Mouse (Mus musculus) MEL (cell line): ENCODE measurements at regions not wholly inside any gene's neighbourhood (a gene's known extent, or its start where the extent isn't known, plus 50 kb on each side); places are given as distances from the start of the nearest gene placed in this dataset.

Experiments
- CTCF ChIP-seq, 3 experiments: IDR thresholded peaks in 2 of 3; conservative IDR thresholded peaks in 1 of 3; 2 replicates each; pipeline ENCODE4 v1.5.1; 2011 to 2012; ENCODE audit warnings: low read length in 3 of 3, low read depth in 2 of 3, mild to moderate bottlenecking in 2 of 3, improper control_type of control experiment in 1 of 3, inconsistent platforms in 1 of 3, mixed read lengths in 1 of 3, moderate library complexity in 1 of 3; ENCODE audit not compliant: control insufficient read depth in 1 of 3, insufficient read depth in 1 of 3, poor library complexity in 1 of 3, severe bottlenecking in 1 of 3
- E2F4 ChIP-seq: IDR thresholded peaks from 2 replicates; pipeline ENCODE4 v1.6.1; 2011; ENCODE audit warnings: low read depth, low read length, improper control_type of control experiment, borderline replicate concordance
- ELF1 ChIP-seq: IDR thresholded peaks from 2 replicates; pipeline ENCODE4 v1.6.1; 2014; ENCODE audit warnings: low read depth, mild to moderate bottlenecking, inconsistent platforms, low read length, improper control_type of control experiment, moderate library complexity
- EP300 ChIP-seq, 2 experiments: IDR thresholded peaks; 2 replicates each; pipeline ENCODE4 v1.6.1; 2011; ENCODE audit warnings: improper control_type of control experiment in 2 of 2, low read length in 2 of 2, low read depth in 1 of 2, mild to moderate bottlenecking in 1 of 2
- ETS1 ChIP-seq: IDR thresholded peaks from 2 replicates; pipeline ENCODE4 v1.6.1; 2012; ENCODE audit warnings: low read depth, mild to moderate bottlenecking, inconsistent platforms, low read length, improper control_type of control experiment, moderate library complexity
- MEF2A ChIP-seq: IDR thresholded peaks from 2 replicates; pipeline ENCODE4 v1.6.1; 2014; ENCODE audit warnings: low read depth, mild to moderate bottlenecking, inconsistent platforms, low read length, improper control_type of control experiment; ENCODE audit not compliant: poor library complexity, insufficient replicate concordance, severe bottlenecking; ENCODE audit errors: extremely low read depth
- MXI1 ChIP-seq: IDR thresholded peaks from 2 replicates; pipeline ENCODE4 v1.6.1; 2011; ENCODE audit warnings: mild to moderate bottlenecking, low read depth, low read length, improper control_type of control experiment
- MYC ChIP-seq: IDR thresholded peaks from 2 replicates; pipeline ENCODE4 v1.6.1; 2011; ENCODE audit warnings: low read depth, mild to moderate bottlenecking, low read length, improper control_type of control experiment, moderate library complexity
- NELFE ChIP-seq: IDR thresholded peaks from 2 replicates; pipeline ENCODE4 v1.6.1; 2011; ENCODE audit warnings: low read depth, low read length, improper control_type of control experiment
- NRF1 ChIP-seq: IDR thresholded peaks from 2 replicates; pipeline ENCODE4 v1.6.1; 2014; ENCODE audit warnings: low read depth, mild to moderate bottlenecking, inconsistent platforms, low read length, improper control_type of control experiment, moderate library complexity; ENCODE audit not compliant: poor library complexity, insufficient read depth, severe bottlenecking
- POLR2A ChIP-seq, 2 experiments: IDR thresholded peaks; 2 replicates each; pipeline ENCODE4 v1.6.1; 2011 to 2012; ENCODE audit warnings: low read length in 2 of 2, mild to moderate bottlenecking in 2 of 2, control low read depth in 1 of 2, improper control_type of control experiment in 1 of 2, low read depth in 1 of 2, moderate library complexity in 1 of 2; ENCODE audit not compliant: control insufficient read depth in 1 of 2, insufficient read depth in 1 of 2, poor library complexity in 1 of 2
- POLR2AphosphoS5 ChIP-seq: IDR thresholded peaks from 2 replicates; pipeline ENCODE4 v1.6.1; 2012; ENCODE audit warnings: low read depth, borderline replicate concordance, mild to moderate bottlenecking, inconsistent platforms, low read length, moderate library complexity, mixed read lengths
- TAL1 ChIP-seq: IDR thresholded peaks from 2 replicates; pipeline ENCODE4 v1.6.1; 2012; ENCODE audit warnings: mild to moderate bottlenecking, inconsistent platforms, low read length, moderate library complexity, mixed read lengths
- ZNF384 ChIP-seq: IDR thresholded peaks from 2 replicates; pipeline ENCODE4 v1.6.1; 2012; ENCODE audit warnings: low read depth, mild to moderate bottlenecking, inconsistent platforms, low read length, improper control_type of control experiment

DNA sequence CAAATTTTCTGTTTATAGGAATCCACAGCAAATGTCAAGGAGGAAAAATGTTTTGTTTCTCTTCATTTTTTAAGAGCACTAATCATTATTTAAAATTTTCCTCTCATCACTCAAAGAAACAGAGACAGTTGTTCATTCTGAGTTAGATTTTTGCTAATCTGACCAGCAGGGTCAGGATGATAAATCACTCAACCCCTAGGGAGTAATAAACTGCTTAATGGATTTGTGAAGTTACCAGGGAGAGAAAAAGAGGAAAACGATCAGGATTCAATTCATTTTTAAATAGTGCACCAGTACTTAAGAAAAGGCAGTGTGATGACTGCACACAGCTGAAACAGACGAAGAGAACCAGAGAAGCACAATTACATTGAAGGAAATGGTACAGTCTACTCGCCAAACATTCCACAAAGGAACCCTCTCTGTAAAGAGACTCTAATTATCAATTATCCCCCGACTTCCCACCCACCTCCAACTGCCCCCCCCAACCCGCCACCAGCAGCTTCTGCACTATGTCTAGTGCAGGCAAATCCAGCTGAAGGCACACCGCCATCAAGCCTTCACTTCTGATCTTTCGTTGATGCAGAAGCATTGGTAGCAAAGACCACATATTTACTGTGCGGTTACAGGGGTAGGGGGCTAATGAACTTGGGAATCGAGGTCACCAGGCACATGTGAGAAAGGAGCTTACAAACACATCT lies 481.9 kb downstream of the Psat1 start:
- no peak for TF ChIP-seq CTCF (IDR thresholded peaks at IDR 0.05 in 2 of 3, conservative IDR thresholded peaks at IDR 0.05 in 1 of 3; ENCODE audit: control insufficient read depth in 1 of 3, insufficient read depth in 1 of 3, low read depth in 2 of 3, low read length in 3 of 3, poor library complexity in 1 of 3, severe bottlenecking in 1 of 3)
- no peak for TF ChIP-seq ZNF384
- TF ChIP-seq NELFE, result no peak
- no peak for TF ChIP-seq ELF1
- no peak for TF ChIP-seq TAL1
- no peak for TF ChIP-seq POLR2AphosphoS5
- no peak for TF ChIP-seq POLR2A (IDR thresholded peaks at IDR 0.05; ENCODE audit: control insufficient read depth in 1 of 2, insufficient read depth in 1 of 2, low read depth in 1 of 2, low read length in 2 of 2, poor library complexity in 1 of 2)
- TF ChIP-seq MEF2A, result no peak
- no peak for TF ChIP-seq E2F4
- TF ChIP-seq MXI1, result no peak
- no peak for TF ChIP-seq EP300 (IDR thresholded peaks at IDR 0.05; ENCODE audit: low read depth in 1 of 2, low read length in 2 of 2)
- TF ChIP-seq ETS1, result no peak
- TF ChIP-seq NRF1, result no peak
- no peak for TF ChIP-seq MYC
